Mouse (Mus musculus): ENCODE results near the gene Cpa5. TPM values are rescaled to one million over a fixed set of nuclear protein-coding genes. Genes with fewer than 3 reads are reported as not detected.

Gene Cpa5
- polyA plus RNA-seq, 1 experiment from 2014 or later: 0.35 TPM

- DNase-seq (ENCODE audit: low spot score): no peak
- peak overlapping the region; percentile 82 for H3K27ac ChIP-seq
- no peaks in the 10 kb centered on the region for H3K9me3 ChIP-seq (replicated peaks)
- WGBS: 70% methylated on average over 7 of the region's 7 CpGs
- H3K36me3 ChIP-seq: peaks cover 25% of the 10 kb centered on the region
- no peak overlapping the region for H3K4me3 ChIP-seq
- peaks cover 64% of the 10 kb centered on the region for H3K4me1 ChIP-seq
- H3K27me3 ChIP-seq (ENCODE audit: low read depth, poor library complexity, severe bottlenecking): no peaks in the 10 kb centered on the region
Measured at GRCm38 (mm10) chr6:30680442-30680841, 69.6 kb downstream of the Cpa5 start.

Other genes starting within 250 kb of the Cpa5 start
- gene Zc3hc1, start 220.0 kb upstream of the Cpa5 start, polyA plus RNA-seq (2016; fragmentation: Nextera tagmentation; extraction: Ambion mirVana): 91.3 and 95.9 TPM in 2 replicates
- gene Klhdc10, start 209.1 kb upstream of the Cpa5 start, polyA plus RNA-seq (2016; fragmentation: Nextera tagmentation; extraction: Ambion mirVana): 46.2 and 49.2 TPM in 2 replicates
- gene Tmem209, start 101.2 kb upstream of the Cpa5 start, polyA plus RNA-seq (2016; fragmentation: Nextera tagmentation; extraction: Ambion mirVana): 45.7 and 51.6 TPM in 2 replicates
- 0.38 and 0.59 TPM in 2 replicates for gene Ssmem1, start 101.2 kb upstream of the Cpa5 start, polyA plus RNA-seq (2016; fragmentation: Nextera tagmentation; extraction: Ambion mirVana)
- gene Cpa2, start 69.4 kb upstream of the Cpa5 start, polyA plus RNA-seq (2016; fragmentation: Nextera tagmentation; extraction: Ambion mirVana): 109 and 110 TPM in 2 replicates
- gene Cpa4, start 42.6 kb upstream of the Cpa5 start, polyA plus RNA-seq (2016; fragmentation: Nextera tagmentation; extraction: Ambion mirVana): 1.1 and 1.4 TPM in 2 replicates
- gene Cpa1, start 28.2 kb downstream of the Cpa5 start, polyA plus RNA-seq (2016; fragmentation: Nextera tagmentation; extraction: Ambion mirVana): 0.38 TPM in 2 replicates
- gene Cep41, start 82.7 kb downstream of the Cpa5 start, polyA plus RNA-seq (2016; fragmentation: Nextera tagmentation; extraction: Ambion mirVana): 28.8 and 33.1 TPM in 2 replicates
- 3,140 and 3,810 TPM in 2 replicates for gene Mest, start 112.5 kb downstream of the Cpa5 start, polyA plus RNA-seq (2016; fragmentation: Nextera tagmentation; extraction: Ambion mirVana)

Data from limb, embryonic 10.5 days (tissue).